Mouse (Mus musculus): ENCODE results near the gene Rps12.

Rps12 gene

DNA sequence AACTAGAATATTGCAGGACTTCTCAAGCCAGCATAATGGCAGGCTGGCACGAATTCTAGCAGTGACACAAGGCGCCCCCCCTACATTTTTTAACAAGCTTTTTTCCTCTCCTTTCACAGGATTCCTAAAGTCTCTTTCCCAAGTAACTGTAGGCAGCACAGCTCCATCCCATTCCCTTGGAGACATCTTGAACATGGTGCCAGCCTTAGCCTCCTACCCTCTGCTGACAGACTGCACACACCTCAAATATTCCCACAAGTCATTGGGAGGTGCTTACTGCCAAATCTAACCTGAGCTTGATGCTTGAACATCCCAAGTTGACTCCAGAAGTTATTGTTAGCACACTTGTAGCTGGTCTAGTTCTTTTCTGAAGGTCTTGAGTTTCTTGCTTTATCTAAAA, 3.0 kb downstream of the Rps12 start:
- no peak for DNase-seq

DNA sequence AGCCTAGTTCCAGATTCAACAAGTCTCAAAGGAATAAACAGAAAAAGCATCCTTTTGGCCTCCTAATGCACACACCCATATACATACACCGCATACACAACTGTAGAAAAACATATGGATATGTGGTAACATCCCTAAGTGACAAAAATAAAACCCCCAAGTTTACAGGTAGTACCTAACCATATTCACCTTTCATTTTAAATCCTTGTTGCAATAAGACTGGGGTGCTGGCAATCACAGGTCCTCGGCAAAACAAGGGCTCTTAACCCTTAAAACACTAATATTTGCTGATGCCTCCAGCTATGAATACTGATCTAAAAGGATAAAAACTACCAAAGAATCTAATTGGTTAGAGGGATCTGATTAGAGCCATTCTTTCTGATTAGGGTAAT, 3.6 kb downstream of the Rps12 start:
- no peak for DNase-seq

DNA sequence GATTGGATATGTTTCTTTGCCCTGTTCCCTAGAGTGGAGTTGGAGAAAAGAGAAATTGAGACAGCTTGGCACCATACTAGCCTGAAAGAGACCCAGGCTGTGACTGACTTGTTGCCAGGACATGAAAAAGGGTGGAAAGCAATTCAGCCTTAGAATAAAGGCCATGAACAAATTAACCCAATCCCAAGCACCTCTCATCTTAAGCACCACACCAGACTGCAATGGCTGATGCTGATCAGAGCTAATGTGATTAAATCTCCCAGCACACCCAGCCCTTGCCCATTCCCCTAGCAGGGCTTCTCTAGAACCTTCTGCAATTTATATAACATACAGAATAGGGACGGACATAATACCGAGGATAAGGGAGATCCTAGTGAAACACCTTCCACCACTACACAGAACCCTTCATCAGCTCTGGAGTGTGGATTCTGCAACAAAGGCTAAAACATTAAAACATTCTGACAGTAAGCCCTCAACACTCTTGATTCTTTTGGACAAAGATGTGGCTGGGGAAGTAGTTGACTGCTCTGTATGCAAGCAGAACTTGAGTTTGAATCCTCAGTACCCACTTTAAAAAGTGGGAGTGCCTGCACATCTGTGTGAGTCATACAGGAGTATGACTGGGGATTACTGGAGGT, 4.1 kb downstream of the Rps12 start:
- DNase-seq = no peak

DNA sequence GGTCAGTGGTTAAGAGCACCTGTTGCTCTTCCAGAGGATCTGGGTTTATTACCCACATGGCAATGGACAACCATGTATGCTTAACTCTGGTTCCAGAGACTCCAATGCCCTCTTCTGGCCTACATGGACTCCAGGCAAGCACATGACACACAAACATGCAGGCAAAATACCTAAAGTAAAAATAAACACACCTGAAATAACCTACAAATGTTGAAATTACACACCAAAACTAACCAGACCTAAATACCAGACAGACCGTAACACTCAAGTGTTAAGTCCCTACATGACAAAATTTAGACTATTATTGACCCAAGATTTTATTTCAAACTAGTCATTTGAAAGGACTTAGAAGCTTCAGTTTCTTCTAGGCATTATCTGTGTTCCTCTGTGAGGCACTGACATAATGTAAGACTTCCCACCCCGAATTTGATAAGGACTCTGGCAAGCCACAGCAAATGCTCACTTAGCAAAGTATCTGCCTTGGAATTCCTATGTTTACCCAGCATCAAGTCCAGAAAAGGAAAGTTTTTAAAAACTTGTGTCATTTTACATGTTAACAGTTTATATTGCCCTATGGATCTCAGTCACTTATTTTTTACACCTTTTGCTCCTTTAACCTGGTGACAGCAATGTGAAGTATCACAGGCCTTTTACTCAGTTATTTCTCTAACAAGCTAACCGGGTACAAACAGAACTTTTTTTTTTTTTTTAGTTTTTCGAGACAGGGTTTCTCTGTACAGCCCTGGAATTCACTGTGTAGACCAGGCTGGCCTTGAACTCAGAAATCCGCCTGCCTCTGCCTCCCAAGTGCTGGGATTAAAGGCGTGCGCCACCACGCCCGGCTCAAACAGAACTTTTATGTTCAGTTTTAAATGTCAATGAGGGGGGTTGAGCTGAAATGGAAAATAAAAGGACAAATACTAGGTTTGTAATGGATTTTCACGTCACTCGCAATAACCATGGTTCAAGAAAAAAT, 5.0 kb downstream of the Rps12 start:
- no peak for DNase-seq

DNA sequence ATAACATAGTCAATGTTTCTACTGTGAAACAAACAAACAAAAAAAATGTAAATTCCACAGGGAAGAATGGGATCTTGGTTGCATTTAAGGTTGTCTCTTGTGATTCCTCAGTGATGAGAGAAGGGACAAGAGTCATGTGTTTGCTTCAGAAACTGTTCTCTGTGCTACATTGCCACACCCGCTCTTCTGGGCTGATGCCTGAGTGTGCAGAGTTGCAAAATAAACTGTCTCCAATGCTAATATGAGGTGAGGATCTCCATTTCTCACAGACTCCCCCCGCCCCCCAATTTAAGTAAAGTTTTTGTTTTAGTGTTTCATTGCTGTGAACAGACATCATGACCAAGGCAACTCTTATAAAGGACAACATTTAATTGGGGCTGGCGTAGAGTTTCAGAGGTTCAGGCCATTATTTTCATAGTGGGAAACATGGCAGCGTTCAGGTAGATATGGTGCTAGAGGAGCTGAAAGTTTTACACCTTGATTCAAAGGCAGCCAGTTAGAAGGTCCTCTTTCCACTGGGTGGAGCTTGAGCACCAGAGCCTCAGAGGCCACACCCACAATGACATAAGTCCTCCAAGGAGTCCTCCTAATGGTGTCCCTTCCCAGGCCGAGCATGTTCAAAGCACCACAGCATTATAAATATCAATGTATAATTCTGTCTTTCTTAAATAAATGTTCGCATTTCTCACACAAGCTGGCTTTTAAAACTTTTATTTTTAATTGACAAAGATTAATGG, 6.4 kb downstream of the Rps12 start:
- DNase-seq = no peak

DNA sequence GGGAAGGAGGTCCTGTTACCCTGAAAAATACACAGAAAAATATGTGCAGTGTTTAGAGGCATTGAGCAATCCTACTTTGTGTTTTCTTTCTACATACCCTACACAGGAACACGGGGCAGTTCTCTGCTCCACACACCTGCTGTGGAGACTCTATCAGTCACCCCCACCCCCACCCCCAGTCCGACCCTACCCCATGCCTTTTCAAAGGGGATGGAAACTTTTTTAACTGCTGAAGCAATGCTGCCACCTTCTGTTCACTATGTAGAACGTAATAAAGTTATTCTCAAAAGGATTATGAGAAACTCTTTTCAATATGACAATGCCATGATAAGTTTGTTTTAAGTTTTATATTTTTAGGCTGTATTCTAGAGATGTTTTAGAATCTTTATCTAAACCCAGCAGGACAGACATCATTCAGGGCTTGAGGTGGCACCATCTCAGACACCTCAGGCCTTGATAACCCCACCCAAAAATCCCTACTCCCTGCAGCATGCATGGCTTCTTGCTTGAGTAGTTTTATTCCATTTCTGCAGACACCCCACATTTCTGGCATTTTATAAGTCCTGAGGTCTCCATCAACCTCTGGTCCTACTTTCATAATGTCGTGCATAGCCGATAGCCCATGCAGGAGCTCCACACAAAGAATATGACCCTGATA, 9.7 kb downstream of the Rps12 start:
- DNase-seq = no peak

DNA sequence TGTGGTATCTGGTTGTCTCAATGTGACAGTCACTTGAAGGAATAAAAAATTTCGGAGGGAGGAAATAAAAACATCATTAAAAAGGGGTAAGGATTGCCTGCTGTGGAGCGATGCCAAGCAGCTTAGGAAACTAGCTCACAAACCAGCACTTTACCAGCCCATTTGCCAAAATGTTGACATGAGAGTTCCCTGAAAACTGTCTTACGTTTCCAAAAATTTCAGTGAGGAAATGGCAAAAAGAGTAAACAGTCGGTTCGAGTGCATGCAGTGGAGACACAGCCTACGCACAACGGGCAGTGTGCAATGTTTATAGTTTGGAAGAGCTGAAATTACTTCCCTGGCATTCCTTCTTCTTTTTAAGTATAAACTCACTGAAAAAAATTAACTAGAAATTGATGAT, 32.9 kb downstream of the Rps12 start:
- no peak for DNase-seq

Measured in kidney, adult 9 months (tissue).